Mouse (Mus musculus) megakaryocyte, embryonic 14.5 days (primary cell): ENCODE data around the gene Rbms3. TPM values are rescaled to one million over a fixed set of nuclear protein-coding genes. Genes with fewer than 3 reads are reported as not detected.

ENCODE experiments used
- H3K27me3 ChIP-seq: replicated peaks from 2 replicates; pipeline ENCODE3; 2012; ENCODE audit warnings: inconsistent platforms
- H3K36me3 ChIP-seq: replicated peaks from 2 replicates; pipeline ENCODE3; 2012; ENCODE audit warnings: low read length, inconsistent platforms, mixed read lengths
- H3K4me1 ChIP-seq: 2 replicates; pipeline ENCODE4 v1.6.1; 2012; ENCODE audit warnings: inconsistent platforms
- H3K4me3 ChIP-seq: replicated peaks from 2 replicates; pipeline ENCODE3; 2012; ENCODE audit warnings: moderate library complexity, mild to moderate bottlenecking, inconsistent platforms
- H3K9me3 ChIP-seq: 2 replicates; pipeline ENCODE4 v1.6.1; 2012; ENCODE audit warnings: inconsistent platforms
- FLI1 ChIP-seq: IDR thresholded peaks from 2 replicates; pipeline ENCODE4 v1.6.1; 2012; ENCODE audit warnings: low read length, inconsistent platforms, mixed read lengths
- GATA1 ChIP-seq: IDR thresholded peaks from 3 replicates; pipeline ENCODE4 v1.6.1; 2012; ENCODE audit warnings: mixed read lengths, low read length, inconsistent platforms, borderline replicate concordance
- polyA plus RNA-seq: library from polyadenylated mRNA; stranded (reverse); fragments of >175 nt; gene quantifications from 2 replicates; pipeline ENCODE4 v1.2.3, GENCODE M21; 2012; ENCODE audit warnings: low replicate concordance; ENCODE audit not compliant: insufficient read depth

The Rbms3 gene
- polyA plus RNA-seq, 1 experiment, result not detected

GRCm38 (mm10) chr9:116569680-116570079 lies 1060.0 kb downstream of the Rbms3 start:
- Histone ChIP-seq H3K9me3 (0 out of 2 replicates have a peak, but pooled peaks cover 6% of the 10 kb centered on the region), H3K36me3 (no peaks in the 10 kb centered on the region)

GRCm38 (mm10) chr9:116566711-116567110 lies 1063.0 kb downstream of the Rbms3 start:
- Histone ChIP-seq H3K4me1 (no peaks in the 10 kb centered on the region), H3K4me3 (no peak overlapping the region), H3K27me3 (no peaks in the 10 kb centered on the region), H3K36me3 (no peaks in the 10 kb centered on the region), H3K9me3 (0 out of 2 replicates have a peak, but pooled peaks cover 6% of the 10 kb centered on the region)
- TF ChIP-seq GATA1, result no peak
- TF ChIP-seq FLI1, result no peak

More at GRCm38 (mm10) chr9:116569680-116570079, 1060.0 kb downstream of the Rbms3 start:
- no peaks in the 10 kb centered on the region for H3K27me3 ChIP-seq
- no peaks in the 10 kb centered on the region for H3K4me1 ChIP-seq
- TF ChIP-seq GATA1 (no peak), FLI1 (no peak)
- no peak overlapping the region for H3K4me3 ChIP-seq

GRCm38 (mm10) chr9:116557781-116558180 lies 1071.9 kb downstream of the Rbms3 start:
- no peak overlapping the region for H3K4me3 ChIP-seq
- no peak for TF ChIP-seq FLI1
- no peak for TF ChIP-seq GATA1
- no peaks in the 10 kb centered on the region for H3K27me3 ChIP-seq
- H3K9me3 ChIP-seq, result no peaks in the 10 kb centered on the region
- H3K4me1 ChIP-seq, result no peaks in the 10 kb centered on the region; the same call in 1 of the 2 replicates
- no peaks in the 10 kb centered on the region for H3K36me3 ChIP-seq

- TF ChIP-seq FLI1 (no peak), GATA1 (no peak)
- no peaks in the 10 kb centered on the region for H3K9me3 ChIP-seq
- H3K36me3 ChIP-seq, result no peaks in the 10 kb centered on the region
- no peaks in the 10 kb centered on the region for H3K27me3 ChIP-seq
- no peak overlapping the region for H3K4me3 ChIP-seq
- H3K4me1 ChIP-seq, result no peaks in the 10 kb centered on the region; the same call in 1 of the 2 replicates
Observed at GRCm38 (mm10) chr9:116556641-116557040, 1073.1 kb downstream of the Rbms3 start.

- Histone ChIP-seq H3K4me3 (no peak overlapping the region), H3K36me3 (no peaks in the 10 kb centered on the region), H3K4me1 (no peaks in the 10 kb centered on the region; the same call in 1 of the 2 replicates), H3K27me3 (no peaks in the 10 kb centered on the region), H3K9me3 (no peaks in the 10 kb centered on the region)
- TF ChIP-seq FLI1 (no peak), GATA1 (no peak)
Observed at GRCm38 (mm10) chr9:116553181-116553580, 1076.5 kb downstream of the Rbms3 start.

GRCm38 (mm10) chr9:116546156-116546555 lies 1083.6 kb downstream of the Rbms3 start:
- Histone ChIP-seq H3K36me3 (no peaks in the 10 kb centered on the region), H3K4me1 (no peaks in the 10 kb centered on the region)
- TF ChIP-seq FLI1 (no peak), GATA1 (no peak)

GRCm38 (mm10) chr9:116542793-116543192 lies 1086.9 kb downstream of the Rbms3 start:
- Histone ChIP-seq H3K27me3 (no peaks in the 10 kb centered on the region), H3K9me3 (no peaks in the 10 kb centered on the region), H3K36me3 (no peaks in the 10 kb centered on the region), H3K4me3 (no peak overlapping the region), H3K4me1 (no peaks in the 10 kb centered on the region)
- TF ChIP-seq FLI1 (no peak), GATA1 (no peak)

More at GRCm38 (mm10) chr9:116546156-116546555, 1083.6 kb downstream of the Rbms3 start:
- Histone ChIP-seq H3K27me3 (no peaks in the 10 kb centered on the region), H3K4me3 (no peak overlapping the region), H3K9me3 (no peaks in the 10 kb centered on the region)

GRCm38 (mm10) chr9:116541976-116542375 lies 1087.7 kb downstream of the Rbms3 start:
- H3K4me1 ChIP-seq, result no peaks in the 10 kb centered on the region
- H3K9me3 ChIP-seq, result no peaks in the 10 kb centered on the region
- no peak overlapping the region for H3K4me3 ChIP-seq
- no peaks in the 10 kb centered on the region for H3K36me3 ChIP-seq
- TF ChIP-seq FLI1, result no peak
- no peak for TF ChIP-seq GATA1
- no peaks in the 10 kb centered on the region for H3K27me3 ChIP-seq

- Histone ChIP-seq H3K36me3 (no peaks in the 10 kb centered on the region), H3K4me1 (no peaks in the 10 kb centered on the region), H3K4me3 (no peak overlapping the region), H3K27me3 (no peaks in the 10 kb centered on the region), H3K9me3 (peaks cover 19% of the 10 kb centered on the region)
- TF ChIP-seq FLI1 (no peak), GATA1 (no peak)
Observed at GRCm38 (mm10) chr9:116535709-116536108, 1094.0 kb downstream of the Rbms3 start.

GRCm38 (mm10) chr9:116533381-116533780 lies 1096.3 kb downstream of the Rbms3 start:
- Histone ChIP-seq H3K9me3 (peaks cover 19% of the 10 kb centered on the region), H3K27me3 (no peaks in the 10 kb centered on the region), H3K4me1 (no peaks in the 10 kb centered on the region), H3K4me3 (no peak overlapping the region), H3K36me3 (no peaks in the 10 kb centered on the region)
- TF ChIP-seq GATA1 (no peak), FLI1 (no peak)
